Mouse (Mus musculus): ENCODE results near the gene Ryr2. TPM values are rescaled to one million over a fixed set of nuclear protein-coding genes. Genes with fewer than 3 reads are reported as not detected.
A peak's percentile ranks its signal among the peaks of the same experiment; 100 is the strongest.

The Ryr2 gene
- polyA plus RNA-seq, 1 experiment from 2014 or later = 1.1 TPM

- no peaks in the 10 kb centered on the region for H3K9me3 ChIP-seq (replicated peaks)
- H3K9ac ChIP-seq = no peak overlapping the region
- 86% methylated on average over 3 of the region's 3 CpGs for WGBS
- H3K36me3 ChIP-seq = no peaks in the 10 kb centered on the region
- no peak for ATAC-seq (ENCODE audit: low FRiP score)
- no peaks in the 10 kb centered on the region for H3K27me3 ChIP-seq
- H3K4me2 ChIP-seq (replicated peaks) = no peak overlapping the region
- H3K4me1 ChIP-seq = no peaks in the 10 kb centered on the region
- no peak overlapping the region for H3K27ac ChIP-seq
- no peak overlapping the region for H3K4me3 ChIP-seq
Measured at GRCm38 (mm10) chr13:11924732-11925131, 182.0 kb downstream of the Ryr2 start.

DNA sequence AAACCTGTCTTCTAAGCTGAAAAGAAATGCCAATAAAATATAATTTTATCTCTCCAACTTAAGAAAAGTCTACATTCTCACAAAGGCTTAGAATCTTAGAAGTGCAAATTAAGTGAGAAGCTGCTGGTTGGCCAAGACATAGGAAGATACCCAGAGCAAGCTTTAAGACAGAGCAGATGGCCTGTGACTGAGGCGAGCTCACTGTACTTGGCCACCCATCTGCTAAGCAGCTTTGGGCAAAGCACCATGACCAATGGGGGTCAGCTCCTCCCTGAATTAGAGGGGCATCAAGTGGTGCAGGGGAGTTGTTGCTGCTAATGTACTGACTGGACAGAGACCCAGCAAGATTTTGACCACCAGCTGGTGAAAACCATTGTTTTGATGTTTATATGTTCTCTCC, 186.2 kb downstream of the Ryr2 start:
- no peak for ATAC-seq (ENCODE audit: low FRiP score)
- WGBS = 60% methylated on average over 1 of the region's 1 CpGs
- Histone ChIP-seq H3K27me3 (no peaks in the 10 kb centered on the region), H3K4me3 (no peak overlapping the region), H3K9me3 (replicated peaks) (0 out of 2 replicates have a peak, but pooled peaks cover 2% of the 10 kb centered on the region), H3K36me3 (no peaks in the 10 kb centered on the region), H3K4me2 (replicated peaks) (no peak overlapping the region), H3K4me1 (no peaks in the 10 kb centered on the region), H3K27ac (no peak overlapping the region), H3K9ac (no peak overlapping the region)

GRCm38 (mm10) chr13:11919448-11919847, 187.3 kb downstream of the Ryr2 start:
- Histone ChIP-seq H3K4me2 (replicated peaks) (no peak overlapping the region), H3K27me3 (no peaks in the 10 kb centered on the region), H3K4me1 (no peaks in the 10 kb centered on the region), H3K4me3 (no peak overlapping the region), H3K27ac (no peak overlapping the region), H3K9me3 (replicated peaks) (0 out of 2 replicates have a peak, but pooled peaks cover 2% of the 10 kb centered on the region), H3K9ac (no peak overlapping the region), H3K36me3 (no peaks in the 10 kb centered on the region)
- no peak for ATAC-seq (ENCODE audit: low FRiP score)
- WGBS = 94% methylated on average over 6 of the region's 6 CpGs

DNA sequence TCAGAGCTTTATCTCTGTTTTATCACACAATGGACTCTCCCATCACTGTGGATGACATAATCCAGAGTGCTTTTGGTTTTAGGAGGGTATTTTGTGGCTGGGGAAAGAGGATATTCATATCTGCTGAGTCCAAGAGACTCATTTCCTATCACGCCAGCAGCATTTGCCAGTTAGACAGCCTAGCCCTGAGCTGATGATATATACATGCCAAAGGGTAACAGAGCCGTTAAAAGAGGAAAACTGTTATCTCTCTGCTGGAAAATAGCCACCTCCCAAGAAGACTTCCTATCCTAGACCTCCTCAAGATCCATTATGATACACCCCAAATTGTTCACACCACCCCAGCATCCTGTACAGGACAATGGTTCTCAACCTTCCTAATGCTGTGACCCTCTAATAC, 191.1 kb downstream of the Ryr2 start:
- H3K27me3 ChIP-seq = no peaks in the 10 kb centered on the region
- no peak overlapping the region for H3K9ac ChIP-seq
- ATAC-seq (ENCODE audit: low FRiP score) = no peak
- no peak overlapping the region for H3K4me2 ChIP-seq (replicated peaks)
- H3K4me3 ChIP-seq = no peak overlapping the region
- H3K36me3 ChIP-seq = no peaks in the 10 kb centered on the region
- H3K9me3 ChIP-seq (replicated peaks) = 0 out of 2 replicates have a peak, but pooled peaks cover 2% of the 10 kb centered on the region
- WGBS = 85% methylated on average over 2 of the region's 2 CpGs
- no peaks in the 10 kb centered on the region for H3K4me1 ChIP-seq
- no peak overlapping the region for H3K27ac ChIP-seq

DNA sequence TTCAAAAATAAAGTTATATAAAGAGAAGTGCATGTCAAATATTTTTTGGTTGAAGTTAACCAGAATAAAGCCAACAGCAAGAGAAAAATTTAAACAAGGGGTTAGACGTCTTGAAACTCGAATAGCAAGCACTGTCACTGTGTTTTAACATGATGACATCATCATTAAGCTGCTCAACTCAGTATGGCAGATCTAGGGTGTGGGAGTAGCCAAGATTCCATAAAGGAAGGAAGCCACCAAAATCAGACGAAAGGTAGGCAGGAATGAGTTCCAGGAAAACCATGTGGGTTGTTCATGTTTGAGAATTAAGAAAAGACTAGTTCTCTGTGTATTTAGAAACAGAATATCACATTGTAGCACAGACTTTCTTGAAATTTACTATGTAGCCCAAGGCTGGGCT, 192.1 kb downstream of the Ryr2 start:
- no peak overlapping the region for H3K9ac ChIP-seq
- WGBS = 85% methylated on average over 3 of the region's 3 CpGs
- no peaks in the 10 kb centered on the region for H3K36me3 ChIP-seq
- H3K4me2 ChIP-seq (replicated peaks) = no peak overlapping the region
- ATAC-seq (ENCODE audit: low FRiP score) = no peak
- H3K9me3 ChIP-seq (replicated peaks) = 0 out of 2 replicates have a peak, but pooled peaks cover 2% of the 10 kb centered on the region
- H3K4me3 ChIP-seq = no peak overlapping the region
- H3K4me1 ChIP-seq = no peaks in the 10 kb centered on the region
- H3K27ac ChIP-seq = no peak overlapping the region
- H3K27me3 ChIP-seq = no peaks in the 10 kb centered on the region

DNA sequence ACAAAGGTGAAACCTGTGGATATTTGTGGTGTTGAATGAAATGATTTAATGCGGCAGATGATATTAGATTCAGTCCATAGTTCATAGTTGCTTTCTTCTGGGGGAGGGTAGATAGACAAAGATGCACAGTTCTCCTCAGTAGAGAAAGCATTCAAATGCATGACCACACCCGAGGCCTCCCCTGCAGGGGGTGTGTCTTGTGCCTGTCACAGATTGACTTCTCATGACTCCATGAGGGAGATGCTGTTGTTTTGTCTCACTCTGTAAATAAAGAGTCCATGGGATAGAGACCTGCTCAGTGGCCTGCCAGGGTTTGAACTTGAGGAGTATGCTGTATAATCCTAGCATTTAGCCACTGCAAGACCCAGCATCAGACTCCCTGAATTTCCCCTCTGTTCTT, 194.5 kb downstream of the Ryr2 start:
- Histone ChIP-seq H3K4me2 (replicated peaks) (no peak overlapping the region), H3K27me3 (no peaks in the 10 kb centered on the region), H3K9me3 (replicated peaks) (no peaks in the 10 kb centered on the region), H3K4me1 (no peaks in the 10 kb centered on the region), H3K9ac (no peak overlapping the region), H3K36me3 (no peaks in the 10 kb centered on the region), H3K4me3 (no peak overlapping the region), H3K27ac (no peak overlapping the region)
- ATAC-seq (ENCODE audit: low FRiP score) = 0 out of 2 replicates have a peak, but pooled peaks have one; percentile 32
- WGBS = 71% methylated on average over 2 of the region's 2 CpGs

GRCm38 (mm10) chr13:11908123-11908522, 198.6 kb downstream of the Ryr2 start:
- H3K27ac ChIP-seq = no peak overlapping the region
- H3K36me3 ChIP-seq = no peaks in the 10 kb centered on the region
- WGBS = 88% methylated on average over 4 of the region's 4 CpGs
- H3K9ac ChIP-seq = no peak overlapping the region
- H3K4me2 ChIP-seq (replicated peaks) = no peak overlapping the region
- H3K9me3 ChIP-seq (replicated peaks) = no peaks in the 10 kb centered on the region
- no peak for ATAC-seq (ENCODE audit: low FRiP score)
- H3K4me1 ChIP-seq = peaks cover 2% of the 10 kb centered on the region; the same call in 1 of the 2 replicates
- H3K27me3 ChIP-seq = no peaks in the 10 kb centered on the region
- H3K4me3 ChIP-seq = no peak overlapping the region

GRCm38 (mm10) chr13:11905126-11905525, 201.6 kb downstream of the Ryr2 start:
- Histone ChIP-seq H3K4me1 (peaks cover 3% of the 10 kb centered on the region; the same call in 1 of the 2 replicates), H3K9me3 (replicated peaks) (no peaks in the 10 kb centered on the region), H3K27me3 (no peaks in the 10 kb centered on the region), H3K27ac (no peak overlapping the region), H3K9ac (no peak overlapping the region), H3K4me3 (no peak overlapping the region), H3K36me3 (no peaks in the 10 kb centered on the region), H3K4me2 (replicated peaks) (no peak overlapping the region)
- ATAC-seq (ENCODE audit: low FRiP score) = no peak
- 62% methylated on average over 2 of the region's 2 CpGs for WGBS

GRCm38 (mm10) chr13:11903272-11903671, 203.5 kb downstream of the Ryr2 start:
- WGBS = 38% methylated on average over 9 of the region's 9 CpGs

GRCm38 (mm10) chr13:11902856-11903255, 203.9 kb downstream of the Ryr2 start:
- no peaks in the 10 kb centered on the region for H3K9me3 ChIP-seq (replicated peaks)
- no peak overlapping the region for H3K9ac ChIP-seq
- WGBS = 33% methylated on average over 6 of the region's 6 CpGs
- ATAC-seq (ENCODE audit: low FRiP score) = no peak
- peaks cover 3% of the 10 kb centered on the region; the same call in 1 of the 2 replicates for H3K4me1 ChIP-seq
- no peak overlapping the region for H3K27ac ChIP-seq
- H3K36me3 ChIP-seq = no peaks in the 10 kb centered on the region
- no peaks in the 10 kb centered on the region for H3K27me3 ChIP-seq
- no peak overlapping the region for H3K4me3 ChIP-seq
- 0 out of 2 replicates have a peak overlapping the region, but pooled peaks have one; percentile 17 for H3K4me2 ChIP-seq (replicated peaks)

More at GRCm38 (mm10) chr13:11903272-11903671, 203.5 kb downstream of the Ryr2 start:
- H3K4me1 ChIP-seq = peaks cover 3% of the 10 kb centered on the region; the same call in 1 of the 2 replicates
- H3K27me3 ChIP-seq = no peaks in the 10 kb centered on the region
- no peak for ATAC-seq (ENCODE audit: low FRiP score)
- H3K36me3 ChIP-seq = no peaks in the 10 kb centered on the region
- H3K27ac ChIP-seq = no peak overlapping the region
- H3K4me3 ChIP-seq = no peak overlapping the region
- H3K4me2 ChIP-seq (replicated peaks) = peak overlapping the region; percentile 17; the same call in 1 of the 2 replicates
- no peaks in the 10 kb centered on the region for H3K9me3 ChIP-seq (replicated peaks)
- no peak overlapping the region for H3K9ac ChIP-seq

DNA sequence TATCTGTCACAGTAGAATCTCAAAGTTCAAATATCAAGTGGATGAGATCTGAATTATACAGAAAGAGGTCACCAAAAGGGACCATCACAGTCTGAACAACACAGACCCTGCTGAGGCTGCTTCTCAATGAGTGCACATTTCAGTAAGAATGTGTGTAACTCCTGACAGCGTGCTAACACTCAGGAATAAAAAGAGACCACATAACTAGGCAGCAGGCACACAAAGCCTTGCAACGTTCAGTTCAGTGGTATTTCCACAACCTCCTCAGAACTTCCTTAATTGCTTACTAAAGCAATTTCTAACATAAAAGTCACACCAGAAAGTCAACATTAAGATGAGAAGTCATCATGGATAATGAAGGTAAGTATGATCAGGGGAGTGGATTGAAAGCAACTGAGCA, 206.1 kb downstream of the Ryr2 start:
- H3K27ac ChIP-seq = no peak overlapping the region
- no peaks in the 10 kb centered on the region for H3K9me3 ChIP-seq (replicated peaks)
- WGBS = 76% methylated on average over 2 of the region's 2 CpGs
- H3K4me2 ChIP-seq (replicated peaks) = no peak overlapping the region
- no peaks in the 10 kb centered on the region for H3K27me3 ChIP-seq
- H3K4me3 ChIP-seq = no peak overlapping the region
- no peak overlapping the region for H3K9ac ChIP-seq
- peaks cover 3% of the 10 kb centered on the region; the same call in 1 of the 2 replicates for H3K4me1 ChIP-seq
- no peaks in the 10 kb centered on the region for H3K36me3 ChIP-seq
- no peak for ATAC-seq (ENCODE audit: low FRiP score)

DNA sequence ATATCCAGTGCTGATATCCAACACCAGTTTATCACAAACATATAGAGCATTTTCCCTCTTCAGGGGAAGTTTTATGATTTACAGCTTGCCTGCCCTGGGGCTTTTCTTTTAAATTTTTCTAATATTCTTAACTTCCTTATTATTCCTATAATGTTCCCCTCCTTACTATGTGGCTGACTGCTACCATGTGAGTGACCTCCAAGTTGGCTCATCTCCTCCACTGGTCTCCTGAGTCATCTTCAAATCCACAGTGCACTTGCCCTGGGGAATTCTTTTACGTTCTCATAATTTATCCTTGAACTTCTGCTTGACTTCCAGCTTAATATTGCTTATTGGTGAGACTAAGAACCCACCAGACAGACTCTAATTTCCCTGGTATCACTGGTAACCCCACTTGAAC, 211.1 kb downstream of the Ryr2 start:
- H3K9me3 ChIP-seq (replicated peaks) = no peaks in the 10 kb centered on the region
- no peak overlapping the region for H3K4me2 ChIP-seq (replicated peaks)
- no peak overlapping the region for H3K9ac ChIP-seq
- no peak for ATAC-seq (ENCODE audit: low FRiP score)
- H3K4me1 ChIP-seq = no peaks in the 10 kb centered on the region
- no peak overlapping the region for H3K4me3 ChIP-seq
- no peaks in the 10 kb centered on the region for H3K36me3 ChIP-seq
- no peak overlapping the region for H3K27ac ChIP-seq
- WGBS = 78% methylated on average over 1 of the region's 1 CpGs
- H3K27me3 ChIP-seq = no peaks in the 10 kb centered on the region

DNA sequence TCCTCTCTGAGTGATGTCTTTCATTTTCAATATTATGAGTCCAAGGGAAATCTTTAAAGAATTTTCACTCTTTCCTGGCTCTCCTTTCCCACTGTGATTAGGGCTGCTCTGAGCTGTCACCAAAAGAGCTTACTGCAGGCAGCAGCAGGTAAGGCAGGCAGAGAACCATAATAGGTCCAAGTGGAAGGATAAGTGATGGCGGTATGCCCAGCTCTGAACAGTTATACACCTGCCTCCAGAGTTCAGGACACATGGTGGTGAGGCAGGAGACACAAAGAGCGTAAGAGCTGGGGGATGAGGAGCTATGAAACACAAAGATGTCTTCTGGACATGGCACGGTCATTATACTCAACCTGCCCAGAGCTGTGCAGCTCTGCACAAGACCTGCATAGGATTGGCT, 215.0 kb downstream of the Ryr2 start:
- no peak overlapping the region for H3K4me3 ChIP-seq
- no peak overlapping the region for H3K9ac ChIP-seq
- no peaks in the 10 kb centered on the region for H3K9me3 ChIP-seq (replicated peaks)
- ATAC-seq (ENCODE audit: low FRiP score) = no peak
- no peak overlapping the region for H3K27ac ChIP-seq
- WGBS = 93% methylated on average over 3 of the region's 3 CpGs
- no peaks in the 10 kb centered on the region for H3K4me1 ChIP-seq
- no peaks in the 10 kb centered on the region for H3K27me3 ChIP-seq
- H3K36me3 ChIP-seq = no peaks in the 10 kb centered on the region
- H3K4me2 ChIP-seq (replicated peaks) = no peak overlapping the region
